Mouse (Mus musculus) kidney, postnatal 0 days (tissue): Measurements from ENCODE around the gene Birc5. TPM values are rescaled to one million over a fixed set of nuclear protein-coding genes. Genes with fewer than 3 reads are reported as not detected.

Experiments
- ATAC-seq: fragments of 200-750 bp; cut with Nextera tagmentation; replicated peaks from 2 replicates; pipeline ENCODE4 v1.8.0; 2017; ENCODE audit warnings: low read depth, moderate number of reproducible peaks, moderate TSS enrichment, moderate library complexity; ENCODE audit not compliant: low FRiP score
- DNase-seq: peaks from one replicate; pipeline ENCODE4 v3.0.0-alpha.2; 2016; ENCODE audit warnings: low spot score
- H3K27ac ChIP-seq: fragments of 300-500 bp; sonication (generic); 2 replicates; pipeline ENCODE4 v1.5.1; 2014; ENCODE audit warnings: mild to moderate bottlenecking
- H3K27me3 ChIP-seq: fragments of 300-500 bp; sonication (generic); 2 replicates; pipeline ENCODE4 v1.6.1; 2014; ENCODE audit warnings: low read length, mixed read lengths; ENCODE audit not compliant: insufficient read depth
- H3K36me3 ChIP-seq: fragments of 300-500 bp; sonication (generic); 2 replicates; pipeline ENCODE4 v1.6.1; 2014; ENCODE audit warnings: low read length, mixed read lengths; ENCODE audit not compliant: insufficient read depth
- H3K4me1 ChIP-seq: fragments of 300-500 bp; sonication (generic); replicated peaks from 2 replicates; pipeline ENCODE4 v1.6.1; 2014; ENCODE audit warnings: antibody characterized with exemption, low read length, mixed read lengths; ENCODE audit not compliant: insufficient read depth
- H3K4me2 ChIP-seq: fragments of 300-500 bp; sonication (generic); 2 replicates; pipeline ENCODE4 v1.6.1; 2014; ENCODE audit warnings: mild to moderate bottlenecking, low read length, moderate library complexity, mixed read lengths
- H3K4me3 ChIP-seq: fragments of 300-500 bp; sonication (generic); replicated peaks from 2 replicates; pipeline ENCODE4 v1.5.1; 2014; ENCODE audit warnings: low read depth, low read length
- H3K9ac ChIP-seq: fragments of 300-500 bp; sonication (generic); 2 replicates; pipeline ENCODE4 v1.6.1; 2014; ENCODE audit warnings: low read depth, low read length
- H3K9me3 ChIP-seq: fragments of 300-500 bp; sonication (generic); replicated peaks from 2 replicates; pipeline ENCODE4 v1.6.1; 2016; ENCODE audit warnings: low read length, inconsistent platforms, mixed read lengths
- CTCF ChIP-seq: IDR thresholded peaks from 2 replicates; pipeline ENCODE4 v1.5.1; 2016; ENCODE audit warnings: antibody characterized with exemption, low read depth, mild to moderate bottlenecking, moderate library complexity
- WGBS: fragments of 180-500 bp; shearing (Covaris S2); extraction: QIAGEN DNeasy Blood & Tissue Kit; methylation state at CpG from one replicate; pipeline ENCODE4 v1.1.7; 2014; 5-methylcytosine and 5-hydroxymethylcytosine counted together
- polyA plus RNA-seq: library from polyadenylated mRNA; unstranded; fragments of >200 nt; fragmentation: Nextera tagmentation; extraction: Ambion mirVana; gene quantifications from 2 replicates; pipeline ENCODE4 v1.2.1, GENCODE M21; 2015

Gene Birc5
- polyA plus RNA-seq, 1 experiment from 2014 or later = 145 TPM

- 94% methylated on average over 7 of the region's 7 CpGs for WGBS
- TF ChIP-seq CTCF = no peak
- H3K27ac ChIP-seq = no peak overlapping the region
- H3K27me3 ChIP-seq = no peaks in the 10 kb centered on the region
- peaks cover 29% of the 10 kb centered on the region; the same call in 1 of the 2 replicates for H3K36me3 ChIP-seq
- no peaks in the 10 kb centered on the region for H3K9me3 ChIP-seq
- H3K4me3 ChIP-seq = no peak overlapping the region
- no peak overlapping the region for H3K9ac ChIP-seq
- ATAC-seq = no peak
- H3K4me2 ChIP-seq = no peak overlapping the region
- H3K4me1 ChIP-seq = peaks cover 14% of the 10 kb centered on the region; the same call in 1 of the 2 replicates
- no peak for DNase-seq
These were observed 28.9 kb upstream of the Birc5 start for GRCm38 (mm10) chr11:117820173-117820572.

- TF ChIP-seq CTCF = no peak
- no peak overlapping the region for H3K27ac ChIP-seq
- no peaks in the 10 kb centered on the region for H3K9me3 ChIP-seq
- H3K9ac ChIP-seq = no peak overlapping the region
- H3K4me2 ChIP-seq = no peak overlapping the region
- WGBS = 83% methylated on average over 9 of the region's 9 CpGs
- peaks cover 26% of the 10 kb centered on the region; the same call in 1 of the 2 replicates for H3K36me3 ChIP-seq
- H3K27me3 ChIP-seq = no peaks in the 10 kb centered on the region
- ATAC-seq = no peak
- no peak for DNase-seq
- no peak overlapping the region for H3K4me3 ChIP-seq
- H3K4me1 ChIP-seq = peaks cover 22% of the 10 kb centered on the region; the same call in 1 of the 2 replicates
These were observed 27.2 kb upstream of the Birc5 start for GRCm38 (mm10) chr11:117821868-117822267.

- no peak for TF ChIP-seq CTCF
- H3K36me3 ChIP-seq = peaks cover 22% of the 10 kb centered on the region; the same call in 1 of the 2 replicates
These were observed 26.3 kb upstream of the Birc5 start for GRCm38 (mm10) chr11:117822728-117823241.

GRCm38 (mm10) chr11:117823411-117823810, 25.6 kb upstream of the Birc5 start:
- TF ChIP-seq CTCF = no peak
- 78% methylated on average over 6 of the region's 6 CpGs for WGBS
- H3K9me3 ChIP-seq = no peaks in the 10 kb centered on the region
- ATAC-seq (no peak), DNase-seq (no peak)
- no peak overlapping the region for H3K27ac ChIP-seq
- no peak overlapping the region for H3K4me3 ChIP-seq
- H3K27me3 ChIP-seq = no peaks in the 10 kb centered on the region
- peaks cover 22% of the 10 kb centered on the region; the same call in 1 of the 2 replicates for H3K36me3 ChIP-seq
- H3K9ac ChIP-seq = no peak overlapping the region
- peaks cover 26% of the 10 kb centered on the region; the same call in 1 of the 2 replicates for H3K4me1 ChIP-seq
- H3K4me2 ChIP-seq = no peak overlapping the region

More at GRCm38 (mm10) chr11:117822728-117823241, 26.3 kb upstream of the Birc5 start:
- Histone ChIP-seq H3K9me3 (no peaks in the 10 kb centered on the region), H3K9ac (no peak overlapping the region), H3K4me2 (no peak overlapping the region), H3K27me3 (no peaks in the 10 kb centered on the region), H3K4me3 (no peak overlapping the region), H3K4me1 (peaks cover 22% of the 10 kb centered on the region; the same call in 1 of the 2 replicates), H3K27ac (peak overlapping the region; percentile 48)
- ATAC-seq (no peak), DNase-seq (peak; percentile 55)
- 57% methylated on average over 7 of the region's 7 CpGs for WGBS

- Histone ChIP-seq H3K36me3 (peaks cover 18% of the 10 kb centered on the region; the same call in 1 of the 2 replicates), H3K9ac (peak overlapping the region; percentile 66; the same call in 1 of the 2 replicates), H3K27ac (peak overlapping the region; percentile 37; the same call in 1 of the 2 replicates), H3K4me1 (peaks cover 31% of the 10 kb centered on the region; the same call in 1 of the 2 replicates), H3K9me3 (no peaks in the 10 kb centered on the region), H3K27me3 (no peaks in the 10 kb centered on the region), H3K4me2 (peak overlapping the region; percentile 85), H3K4me3 (peak overlapping the region; percentile 48)
- DNase-seq = peak; percentile 91
- 6% methylated on average over 23 of the region's 23 CpGs for WGBS
- peak; percentile 93 for TF ChIP-seq CTCF
- ATAC-seq = peak; percentile 82
These were observed 24.7 kb upstream of the Birc5 start for GRCm38 (mm10) chr11:117824060-117824969.
